Mouse (Mus musculus): ENCODE results near the gene Klrd1.
A peak's percentile ranks its signal among the peaks of the same experiment; 100 is the strongest.
"Not testable (repeated sequence)": the region's sequence is repeated elsewhere in the genome, so short reads cannot be mapped to it uniquely, and the experiment has no call there.

Gene Klrd1

DNA sequence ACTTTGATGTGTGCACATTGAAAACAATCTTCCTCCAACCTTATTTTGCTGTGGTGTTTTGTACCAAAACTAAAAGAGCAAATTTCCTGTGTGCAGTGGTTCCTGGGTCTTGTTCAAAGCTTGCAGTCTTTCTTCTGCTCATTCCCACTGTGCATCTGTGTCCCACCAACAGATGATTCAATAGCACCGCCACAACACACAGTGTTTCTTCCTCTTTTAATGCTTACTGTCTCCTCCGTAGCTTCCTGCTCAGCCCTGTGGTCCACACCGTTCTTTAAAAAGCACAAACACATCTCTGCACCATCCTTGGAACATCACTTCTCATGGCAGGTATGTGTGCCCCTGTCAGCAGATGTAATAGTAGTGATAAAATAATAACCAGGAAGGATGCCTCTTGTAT lies at the start of gene Klrd1:
Gene Klrd1, plus strand, starts transcription at position 275 of the 400 bp plus-strand sequence.
- no peak for DNase-seq

DNA sequence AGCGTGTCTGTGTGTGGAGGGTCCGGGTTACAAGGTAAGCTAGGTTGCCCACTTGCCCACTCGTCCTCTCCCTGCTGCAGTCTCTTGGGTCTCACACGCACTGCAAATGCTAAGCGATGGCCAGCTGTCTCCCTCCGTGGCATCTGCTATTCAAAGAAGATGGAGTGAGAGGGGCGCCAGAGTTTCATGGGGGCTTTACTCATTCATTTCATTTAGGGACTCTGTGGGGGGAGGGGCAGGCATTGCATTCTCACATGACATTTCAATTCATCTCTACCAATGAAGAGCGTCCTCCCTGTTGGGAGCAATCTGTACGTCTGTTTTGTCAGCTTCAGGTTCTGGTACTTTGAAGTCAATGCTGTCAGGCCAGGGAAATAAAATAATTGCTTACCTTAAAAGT lies 49.7 kb upstream of the Klrd1 start:
- peak in 1 of 2 experiments; percentile 31 for DNase-seq

GRCm38 (mm10) chr6:129542540-129542939 lies 49.0 kb upstream of the Klrd1 start:
- DNase-seq, result peak in 1 of 2 experiments; percentile 25

GRCm38 (mm10) chr6:129543709-129544606 lies 47.6 kb upstream of the Klrd1 start:
- peak; percentile 69 to 85 for DNase-seq

GRCm38 (mm10) chr6:129547277-129547676 lies 44.3 kb upstream of the Klrd1 start:
- DNase-seq, result no peak

DNA sequence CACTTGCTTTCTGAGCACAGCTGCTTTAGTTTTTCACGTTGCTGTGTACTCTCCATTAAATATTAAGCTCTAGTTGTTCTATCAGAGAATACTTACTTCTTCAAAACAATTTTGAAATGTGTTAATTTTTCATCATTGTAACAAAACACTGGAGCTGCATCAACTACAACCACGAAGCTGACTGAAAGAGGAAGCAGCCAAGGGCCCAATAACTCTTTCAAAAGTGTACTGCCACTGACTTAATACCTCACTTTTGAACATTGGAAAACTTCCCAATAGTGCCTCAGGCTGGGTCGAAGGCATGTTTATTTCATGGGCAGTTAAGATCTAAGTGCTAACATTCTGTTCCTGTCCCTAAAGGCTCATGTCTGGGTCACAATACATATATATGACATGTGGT lies 43.6 kb upstream of the Klrd1 start:
- no peak for DNase-seq

- no peak for DNase-seq
These were observed 34.1 kb upstream of the Klrd1 start for GRCm38 (mm10) chr6:129557298-129558023.

DNA sequence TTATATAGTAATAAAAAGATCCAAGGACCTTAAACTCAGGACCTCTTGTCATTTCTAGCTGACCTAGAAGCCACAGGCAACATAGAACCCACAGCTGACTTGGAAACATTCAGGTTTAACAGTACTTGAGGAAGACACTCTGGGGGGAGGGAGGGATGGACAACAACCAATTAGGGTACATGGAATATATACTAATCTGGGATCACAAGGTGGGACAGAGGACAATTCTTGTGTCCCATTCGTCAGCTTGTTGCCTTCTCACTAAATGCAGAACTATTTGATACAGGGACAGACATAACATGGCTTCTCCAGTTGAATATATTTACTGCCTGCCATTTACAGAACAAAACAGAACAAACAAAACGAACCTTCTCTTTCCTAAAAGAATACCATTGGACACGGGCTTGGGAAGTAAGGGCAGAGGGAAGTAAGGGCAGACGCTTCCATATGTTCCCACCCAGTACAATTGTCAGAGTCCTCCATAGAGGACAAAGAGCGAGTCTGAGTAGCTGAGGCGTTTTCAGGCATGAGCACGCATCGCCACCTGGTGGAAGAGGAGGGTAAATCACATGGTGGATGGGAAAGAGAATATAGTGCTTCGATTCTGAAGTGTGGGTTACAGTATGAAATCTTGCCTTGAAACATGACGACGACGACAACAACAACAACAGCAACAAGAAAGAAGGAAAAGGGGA lies 32.5 kb upstream of the Klrd1 start:
- peak; percentile 67 to 82 for DNase-seq

GRCm38 (mm10) chr6:129559641-129560027 lies 31.9 kb upstream of the Klrd1 start:
- DNase-seq, result no peak

GRCm38 (mm10) chr6:129565257-129565656 lies 26.3 kb upstream of the Klrd1 start:
- no peak for DNase-seq

- no peak for DNase-seq
These were observed 16.3 kb upstream of the Klrd1 start for GRCm38 (mm10) chr6:129575315-129575714.

GRCm38 (mm10) chr6:129577605-129578004 lies 14.0 kb upstream of the Klrd1 start, which contains the start of gene Klre1:
Gene Klre1 (plus strand): TSS chr6:129577905.
- DNase-seq, result no peak

- DNase-seq, result no peak
These were observed 10.3 kb upstream of the Klrd1 start for GRCm38 (mm10) chr6:129581274-129581673.

DNA sequence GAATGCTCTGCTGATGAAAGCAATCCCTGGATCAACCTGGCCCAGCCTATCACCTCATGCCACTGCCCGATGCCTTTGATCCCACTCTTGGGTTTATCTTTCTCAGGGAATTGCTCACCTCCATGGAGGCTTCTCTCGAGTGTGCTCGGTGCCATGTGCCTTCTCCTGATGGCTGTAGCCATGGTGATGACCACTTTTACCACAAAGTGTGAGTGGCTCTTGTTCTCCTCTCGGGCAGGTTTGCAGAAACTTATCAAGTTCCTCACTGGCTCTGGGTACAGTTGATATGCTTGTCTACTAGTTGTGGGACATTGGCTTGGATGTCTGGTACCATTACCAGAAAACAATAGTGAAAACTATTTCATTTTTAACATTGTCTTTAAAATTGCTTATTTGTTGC lies 9.7 kb upstream of the Klrd1 start:
- no peak for DNase-seq

DNA sequence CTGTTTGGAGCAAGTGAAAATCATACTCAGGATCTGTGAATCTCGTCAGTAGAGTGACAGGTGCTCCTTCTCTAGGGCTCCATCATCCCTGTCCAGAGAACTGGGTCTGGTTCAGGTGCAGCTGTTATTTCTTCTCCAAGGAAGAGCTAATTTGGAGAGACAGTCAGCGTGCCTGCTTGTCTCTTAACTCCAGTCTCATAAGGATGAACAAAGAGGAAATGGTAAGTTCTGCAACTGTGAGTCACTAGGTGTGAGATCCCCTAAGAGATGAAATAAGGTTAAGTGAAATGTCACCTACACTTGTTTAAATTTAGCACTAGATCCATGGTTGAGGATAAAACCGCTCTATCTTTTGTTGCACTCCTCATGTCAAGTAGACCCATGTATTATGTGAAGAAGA lies 8.6 kb upstream of the Klrd1 start:
- no peak for DNase-seq

DNA sequence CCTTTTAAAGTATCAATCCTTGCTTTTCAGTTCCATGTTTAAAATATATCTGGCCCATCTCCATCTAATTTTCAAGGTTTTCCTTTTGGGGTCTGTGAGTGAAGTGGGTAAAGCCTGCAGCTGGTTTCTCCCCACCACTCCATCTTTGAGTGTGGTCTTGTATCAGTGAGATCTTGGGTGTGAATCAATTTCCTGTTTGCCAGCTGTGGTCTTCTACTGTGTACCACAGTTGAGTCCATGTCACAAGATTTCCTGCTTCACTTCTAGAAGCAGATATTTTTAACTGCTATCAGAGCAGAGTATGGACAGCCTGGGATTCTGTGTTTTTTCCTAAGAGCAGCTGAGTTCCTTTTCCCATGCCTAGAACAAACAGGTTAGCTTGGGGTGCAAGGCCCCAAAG lies 16.8 kb downstream of the Klrd1 start:
- DNase-seq, result no peak

DNA sequence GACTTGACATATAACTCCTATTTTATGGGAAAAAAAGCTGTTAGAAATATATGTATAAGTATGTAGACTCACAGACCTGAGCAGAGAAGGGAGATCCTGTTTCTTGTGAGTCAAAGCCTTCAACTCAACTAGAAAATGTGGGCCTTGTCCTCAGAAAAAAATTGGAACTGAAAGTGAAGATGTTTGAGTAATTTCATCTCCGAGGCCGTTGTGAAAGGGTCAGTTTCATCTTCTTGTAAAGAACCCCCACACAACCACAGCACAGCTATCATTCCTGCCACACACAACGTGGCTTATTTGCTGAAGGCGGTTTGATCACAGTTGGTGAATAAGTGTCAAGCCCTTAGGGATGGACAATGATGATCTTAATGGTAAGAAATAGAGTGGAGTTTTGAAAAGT lies 32.2 kb downstream of the Klrd1 start, which contains the start of gene Klrk1:
Gene Klrk1, minus strand, starts transcription at position 130 of the 400 bp plus-strand sequence.
- DNase-seq, result no peak

GRCm38 (mm10) chr6:129631046-129631445 lies 39.5 kb downstream of the Klrd1 start:
- not testable (repeated sequence) for DNase-seq

- DNase-seq, result not testable (repeated sequence)
These were observed 51.7 kb downstream of the Klrd1 start, which contains the start of gene Klrc3 for GRCm38 (mm10) chr6:129643237-129643636. Gene Klrc3 (minus strand): TSS chr6:129643337.

GRCm38 (mm10) chr6:129644054-129644453 lies 52.5 kb downstream of the Klrd1 start:
- not testable (repeated sequence) for DNase-seq

Measured in cerebellum, postnatal 25 days (tissue).